Mouse (Mus musculus) C2C12 (cell line): ENCODE measurements around the gene Slc6a9. TPM values are rescaled to one million over a fixed set of nuclear protein-coding genes. Genes with fewer than 3 reads are reported as not detected.

Experiments
- H3K27me3 ChIP-seq: one replicate; pipeline ENCODE4 v1.6.1; 2011; ENCODE audit not compliant: control insufficient read depth, insufficient read depth, insufficient read length
- H3K36me3 ChIP-seq: one replicate; pipeline ENCODE4 v1.6.1; 2011; ENCODE audit not compliant: control insufficient read depth, insufficient read depth
- H3K4me3 ChIP-seq: one replicate; pipeline ENCODE4 v1.5.1; 2011; ENCODE audit warnings: mild to moderate bottlenecking, control low read depth; ENCODE audit not compliant: poor library complexity, insufficient read depth, severe bottlenecking
- H3K79me2 ChIP-seq: one replicate; pipeline ENCODE4 v1.6.1; 2011; ENCODE audit not compliant: control insufficient read depth, insufficient read depth
- H3K79me3 ChIP-seq: one replicate; pipeline ENCODE4 v1.6.1; 2011; ENCODE audit warnings: low read depth, control low read depth
- H3ac ChIP-seq: one replicate; pipeline ENCODE3; 2011; ENCODE audit warnings: low read depth; ENCODE audit not compliant: control insufficient read depth, insufficient read length
- CEBPB ChIP-seq: IDR thresholded peaks from one replicate; pipeline ENCODE4 v1.6.1; 2011; ENCODE audit warnings: low read depth, mild to moderate bottlenecking, control low read depth, moderate library complexity
- CTCF ChIP-seq: IDR thresholded peaks from one replicate; pipeline ENCODE4 v1.5.1; 2011; ENCODE audit not compliant: control insufficient read depth, insufficient read depth, insufficient read length
- FOSL1 ChIP-seq: IDR thresholded peaks from one replicate; pipeline ENCODE4 v1.8.0; 2011; ENCODE audit warnings: mild to moderate bottlenecking, low read length; ENCODE audit not compliant: poor library complexity, insufficient read depth, severe bottlenecking
- MAX ChIP-seq: IDR thresholded peaks from one replicate; pipeline ENCODE4 v1.6.1; 2011; ENCODE audit warnings: mild to moderate bottlenecking, control low read depth
- MYOD1 ChIP-seq: IDR thresholded peaks from one replicate; pipeline ENCODE4 v1.6.1; 2011; ENCODE audit warnings: low read depth; ENCODE audit not compliant: control insufficient read depth, insufficient read length
- MYOG ChIP-seq: IDR thresholded peaks from one replicate; pipeline ENCODE4 v1.6.1; 2011; ENCODE audit not compliant: control insufficient read depth, insufficient read length; ENCODE audit errors: extremely low read depth
- USF1 ChIP-seq: IDR thresholded peaks from one replicate; pipeline ENCODE4 v1.6.1; 2011; ENCODE audit warnings: low read depth, mild to moderate bottlenecking, control low read depth, moderate library complexity
- polyA plus RNA-seq: library from polyadenylated mRNA; unstranded; fragments of >200 nt; fragmentation: generic; extraction: Trizol; gene quantifications from one replicate; pipeline ENCODE4 v1.2.1, GENCODE M21; 2012; ENCODE audit warnings: missing spikeins

The Slc6a9 gene
- polyA plus RNA-seq, 1 experiment = 14.4 TPM

DNA sequence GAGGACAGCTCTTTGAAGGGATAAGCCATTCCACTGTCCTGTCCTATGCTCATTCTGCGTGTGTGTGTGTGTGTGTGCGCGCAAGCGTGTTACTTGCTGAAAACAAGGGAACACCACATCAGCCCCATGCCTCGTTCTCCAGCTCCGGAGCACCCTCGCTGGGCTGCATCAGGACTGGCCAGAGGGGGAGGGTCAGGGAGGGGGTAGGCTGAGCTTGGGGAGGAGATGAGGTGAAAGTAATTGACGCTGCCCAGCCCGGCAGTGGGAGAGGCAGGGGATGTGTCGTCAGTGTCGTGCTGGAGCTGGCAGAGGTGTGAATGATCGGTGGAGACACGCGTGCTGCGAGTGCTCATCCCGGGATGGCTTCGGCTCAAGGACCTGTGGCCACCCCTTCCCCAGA, 14.8 kb downstream of the Slc6a9 start:
- H3K36me3 ChIP-seq = no peaks in the 10 kb centered on the region
- H3K27me3 ChIP-seq = no peaks in the 10 kb centered on the region
- no peaks in the 10 kb centered on the region for H3K79me2 ChIP-seq
- no peak overlapping the region for H3ac ChIP-seq
- no peak for TF ChIP-seq CEBPB
- TF ChIP-seq MYOD1 = no peak
- TF ChIP-seq FOSL1 = no peak
- no peak for TF ChIP-seq USF1
- H3K79me3 ChIP-seq = no peaks in the 10 kb centered on the region
- no peak overlapping the region for H3K4me3 ChIP-seq

- H3K79me2 ChIP-seq = no peaks in the 10 kb centered on the region
- no peak for TF ChIP-seq USF1
- no peak for TF ChIP-seq CTCF
- no peak for TF ChIP-seq FOSL1
- no peak for TF ChIP-seq CEBPB
- no peak for TF ChIP-seq MYOG
- TF ChIP-seq MYOD1 = no peak
- no peak for TF ChIP-seq MAX
- no peaks in the 10 kb centered on the region for H3K36me3 ChIP-seq
- no peak overlapping the region for H3ac ChIP-seq
- no peaks in the 10 kb centered on the region for H3K27me3 ChIP-seq
- no peaks in the 10 kb centered on the region for H3K79me3 ChIP-seq
- no peak overlapping the region for H3K4me3 ChIP-seq
Observed at GRCm38 (mm10) chr4:117849506-117849905, 15.2 kb downstream of the Slc6a9 start.

- Histone ChIP-seq H3K27me3 (no peaks in the 10 kb centered on the region), H3K36me3 (no peaks in the 10 kb centered on the region), H3ac (no peak overlapping the region), H3K4me3 (no peak overlapping the region), H3K79me3 (no peaks in the 10 kb centered on the region), H3K79me2 (no peaks in the 10 kb centered on the region)
- no peak for TF ChIP-seq CEBPB
- no peak for TF ChIP-seq MAX
- no peak for TF ChIP-seq MYOG
- no peak for TF ChIP-seq MYOD1
- TF ChIP-seq USF1 = no peak
- TF ChIP-seq FOSL1 = no peak
- TF ChIP-seq CTCF = no peak
Observed at GRCm38 (mm10) chr4:117850176-117850575, 15.9 kb downstream of the Slc6a9 start.

DNA sequence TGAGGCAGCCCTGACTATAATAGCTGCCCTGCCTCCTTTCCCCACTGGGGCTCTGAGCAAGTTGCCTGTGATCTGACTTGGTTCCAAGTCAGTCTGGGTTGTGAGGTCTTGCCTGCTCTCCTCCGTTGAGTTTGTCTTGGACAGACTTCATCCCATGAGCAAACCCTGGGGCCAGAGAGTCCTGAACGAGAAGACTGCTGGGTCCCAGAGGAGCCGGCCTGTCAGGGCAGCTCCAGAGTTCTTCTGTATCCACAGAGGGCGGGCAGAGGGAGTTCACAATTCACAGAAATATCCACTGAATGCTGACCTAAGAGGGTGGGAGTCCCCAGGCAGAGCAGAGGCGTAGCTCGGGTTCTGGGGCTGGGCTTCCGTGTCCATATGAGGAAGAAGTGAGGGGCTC, 16.6 kb downstream of the Slc6a9 start:
- Histone ChIP-seq H3K4me3 (no peak overlapping the region), H3K79me3 (no peaks in the 10 kb centered on the region), H3K27me3 (no peaks in the 10 kb centered on the region), H3K79me2 (no peaks in the 10 kb centered on the region), H3ac (no peak overlapping the region), H3K36me3 (no peaks in the 10 kb centered on the region)
- TF ChIP-seq MYOD1 (no peak), FOSL1 (no peak), MYOG (no peak), USF1 (no peak), MAX (no peak), CEBPB (no peak), CTCF (no peak)

DNA sequence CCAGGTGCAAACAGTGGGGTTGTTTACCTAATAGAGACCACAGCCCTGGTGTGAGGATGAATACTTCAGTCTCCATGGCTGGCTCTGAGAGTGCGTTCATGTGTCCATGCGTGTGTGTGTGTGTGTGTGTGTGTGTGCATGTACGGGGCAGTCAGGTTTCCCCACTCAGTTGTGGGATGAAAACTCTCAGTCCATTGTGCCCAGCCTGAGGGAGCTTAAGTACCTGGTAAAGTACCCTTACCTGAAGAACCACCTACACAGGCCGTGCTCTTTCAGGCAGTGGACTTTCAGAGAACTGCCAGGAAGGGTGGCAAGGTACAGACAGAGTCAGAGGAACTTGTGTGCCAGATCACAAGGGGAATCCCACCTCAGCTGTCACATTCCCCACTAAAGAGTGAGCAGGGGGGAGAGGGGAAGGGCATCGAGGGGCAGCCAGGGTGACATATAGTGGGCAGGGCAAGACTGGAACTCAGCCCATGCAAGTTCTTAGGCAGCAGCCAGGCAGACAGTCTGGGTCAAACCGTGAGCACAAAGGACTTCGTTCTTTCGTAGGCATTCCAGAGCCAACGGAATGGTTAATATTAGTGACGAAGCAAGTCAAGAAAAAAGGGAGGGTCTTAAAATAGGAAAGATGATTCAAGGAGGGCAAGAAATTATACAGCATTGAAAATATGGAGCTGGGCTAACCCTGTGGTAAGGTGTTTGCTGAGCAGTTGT, 18.0 kb downstream of the Slc6a9 start:
- Histone ChIP-seq H3K4me3 (no peak overlapping the region), H3K36me3 (no peaks in the 10 kb centered on the region), H3ac (no peak overlapping the region), H3K79me3 (no peaks in the 10 kb centered on the region), H3K79me2 (no peaks in the 10 kb centered on the region), H3K27me3 (no peaks in the 10 kb centered on the region)
- TF ChIP-seq CEBPB = no peak

DNA sequence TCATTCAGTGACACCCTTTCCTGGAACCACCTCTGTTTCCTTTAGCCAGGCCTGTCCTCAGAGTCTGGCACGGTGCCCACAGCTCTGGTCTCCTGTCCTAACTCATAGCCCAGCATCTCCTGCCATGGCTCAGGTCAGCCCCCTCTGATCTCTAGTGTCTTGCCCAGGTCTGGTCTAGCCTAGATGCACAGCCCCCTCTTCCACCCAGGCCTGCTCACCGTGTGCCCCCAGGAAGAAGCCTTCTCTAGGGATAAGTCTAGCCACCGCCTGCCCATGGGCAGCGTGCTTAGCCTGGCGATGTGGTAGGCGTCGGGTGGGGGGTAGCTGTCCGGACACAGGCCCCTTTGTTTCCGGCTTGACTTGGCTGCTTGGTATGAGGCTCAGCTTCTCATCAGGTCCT, 20.8 kb downstream of the Slc6a9 start:
- Histone ChIP-seq H3K36me3 (no peaks in the 10 kb centered on the region), H3K79me3 (no peaks in the 10 kb centered on the region), H3K27me3 (no peaks in the 10 kb centered on the region), H3ac (no peak overlapping the region), H3K4me3 (no peak overlapping the region), H3K79me2 (no peaks in the 10 kb centered on the region)
- TF ChIP-seq USF1 (no peak), CEBPB (no peak), MAX (no peak), FOSL1 (no peak), MYOD1 (no peak), CTCF (no peak), MYOG (no peak)
